Mouse (Mus musculus) G1E (cell line): Measurements from ENCODE around the gene Pea15a. TPM values are rescaled to one million over a fixed set of nuclear protein-coding genes. Genes with fewer than 3 reads are reported as not detected.
A peak's percentile ranks its signal among the peaks of the same experiment; 100 is the strongest.

Source experiments
- ATAC-seq: 2 replicates; pipeline ENCODE4 v1.8.0; 2016; ENCODE audit warnings: mild to moderate bottlenecking; ENCODE audit not compliant: insufficient number of reproducible peaks, poor library complexity, low FRiP score, severe bottlenecking; ENCODE audit errors: extremely low read depth
- DNase-seq: peaks from one replicate; pipeline ENCODE4 v3.0.0; 2012; ENCODE audit warnings: low spot score
- H3K27me3 ChIP-seq: 2 replicates; pipeline ENCODE4 v1.6.1; 2012; ENCODE audit warnings: mild to moderate bottlenecking, low read length, inconsistent platforms; ENCODE audit not compliant: insufficient read depth
- H3K36me3 ChIP-seq: replicated peaks from 2 replicates; pipeline ENCODE3; 2012; ENCODE audit warnings: mild to moderate bottlenecking, inconsistent platforms
- H3K4me1 ChIP-seq: 2 replicates; pipeline ENCODE4 v1.6.1; 2012; ENCODE audit warnings: low read depth, low read length, inconsistent platforms, mixed read lengths; ENCODE audit not compliant: insufficient read depth
- H3K4me3 ChIP-seq: 2 replicates; pipeline ENCODE4 v1.5.1; 2012; ENCODE audit warnings: low read depth, mild to moderate bottlenecking, inconsistent platforms, low read length, moderate library complexity, mixed read lengths
- H3K9me3 ChIP-seq: replicated peaks from 2 replicates; pipeline ENCODE4 v1.6.1; 2012; ENCODE audit warnings: inconsistent platforms
- CTCF ChIP-seq: IDR thresholded peaks from 2 replicates; pipeline ENCODE4 v1.5.1; 2012; ENCODE audit warnings: low read depth, low read length, inconsistent platforms, mixed read lengths
- GATA1 ChIP-seq: IDR thresholded peaks from 2 replicates; pipeline ENCODE4 v1.6.1; 2012; ENCODE audit warnings: borderline replicate concordance, low read length, inconsistent platforms, mixed read lengths
- GATA2 ChIP-seq: IDR thresholded peaks from 2 replicates; pipeline ENCODE4 v1.6.1; 2012; ENCODE audit warnings: low read depth, low read length, inconsistent platforms, borderline replicate concordance
- POLR2AphosphoS5 ChIP-seq: IDR thresholded peaks from 2 replicates; pipeline ENCODE4 v1.6.1; 2012; ENCODE audit warnings: low read depth, low read length, inconsistent platforms; ENCODE audit not compliant: insufficient replicate concordance
- TAL1 ChIP-seq: conservative IDR thresholded peaks from 2 replicates; pipeline ENCODE4 v1.6.1; 2012; ENCODE audit warnings: low read depth, low read length, inconsistent platforms, mixed read lengths
- polyA plus RNA-seq: library from polyadenylated mRNA; stranded (reverse); fragments of >175 nt; gene quantifications from 2 replicates; pipeline ENCODE4 v1.2.3, GENCODE M21; 2012
- total RNA-seq, 2 experiments: library from RNA; stranded (forward) in 1 of 2; stranded (reverse) in 1 of 2; fragments of 200-1000 nt in 1 of 2; fragments of >200 nt in 1 of 2; fragmentation: Nextera tagmentation in 1 of 2; gene quantifications; 2 replicates each; pipeline ENCODE4 v1.2.3; 2014 to 2017

Pea15a gene
- total and polyA plus RNA-seq, 3 experiments: 3.2 to 10.4 (median 7.4) TPM

- Histone ChIP-seq H3K4me1 (no peaks in the 10 kb centered on the region), H3K36me3 (peaks cover 97% of the 10 kb centered on the region), H3K9me3 (no peaks in the 10 kb centered on the region), H3K27me3 (no peaks in the 10 kb centered on the region), H3K4me3 (no peak overlapping the region)
- no peak for DNase-seq
- no peak for ATAC-seq
- no peak for TF ChIP-seq POLR2AphosphoS5
- no peak for TF ChIP-seq GATA1
- no peak for TF ChIP-seq CTCF
- no peak for TF ChIP-seq TAL1
- TF ChIP-seq GATA2: no peak
Measured at GRCm38 (mm10) chr1:172169809-172170208, 36.8 kb downstream of the Pea15a start.

- H3K4me3 ChIP-seq: no peak overlapping the region
- H3K4me1 ChIP-seq: peaks cover 2% of the 10 kb centered on the region; the same call in 1 of the 2 replicates
- TF ChIP-seq POLR2AphosphoS5 (no peak), GATA1 (no peak), TAL1 (no peak), CTCF (no peak), GATA2 (no peak)
- H3K9me3 ChIP-seq: no peaks in the 10 kb centered on the region
- DNase-seq: no peak
- ATAC-seq: no peak
- H3K36me3 ChIP-seq: peaks cover 92% of the 10 kb centered on the region
- H3K27me3 ChIP-seq: no peaks in the 10 kb centered on the region
Measured at GRCm38 (mm10) chr1:172167911-172168310, 38.7 kb downstream of the Pea15a start.

GRCm38 (mm10) chr1:172162959-172163358 lies 43.6 kb downstream of the Pea15a start:
- Histone ChIP-seq H3K27me3 (no peaks in the 10 kb centered on the region), H3K36me3 (peaks cover 74% of the 10 kb centered on the region), H3K4me3 (no peak overlapping the region), H3K9me3 (no peaks in the 10 kb centered on the region), H3K4me1 (peaks cover 9% of the 10 kb centered on the region; the same call in 1 of the 2 replicates)
- DNase-seq (no peak), ATAC-seq (no peak)
- TF ChIP-seq GATA1: no peak

- peaks cover 9% of the 10 kb centered on the region; the same call in 1 of the 2 replicates for H3K4me1 ChIP-seq
- H3K9me3 ChIP-seq: no peaks in the 10 kb centered on the region
- ATAC-seq (peak; percentile 22; the same call in 1 of the 2 replicates), DNase-seq (no peak)
- no peak overlapping the region for H3K4me3 ChIP-seq
- TF ChIP-seq GATA1 (no peak), POLR2AphosphoS5 (no peak), TAL1 (no peak), CTCF (no peak), GATA2 (no peak)
- peaks cover 65% of the 10 kb centered on the region for H3K36me3 ChIP-seq
- H3K27me3 ChIP-seq: no peaks in the 10 kb centered on the region
Measured at GRCm38 (mm10) chr1:172162009-172162408, 44.6 kb downstream of the Pea15a start.

GRCm38 (mm10) chr1:172160508-172160907 lies 46.1 kb downstream of the Pea15a start:
- DNase-seq: no peak
- Histone ChIP-seq H3K4me1 (peaks cover 11% of the 10 kb centered on the region; the same call in 1 of the 2 replicates), H3K36me3 (peaks cover 62% of the 10 kb centered on the region), H3K4me3 (no peak overlapping the region), H3K9me3 (no peaks in the 10 kb centered on the region), H3K27me3 (no peaks in the 10 kb centered on the region)
- TF ChIP-seq CTCF (no peak), POLR2AphosphoS5 (no peak), GATA2 (no peak), GATA1 (no peak), TAL1 (no peak)
- no peak for ATAC-seq

- peaks cover 60% of the 10 kb centered on the region for H3K36me3 ChIP-seq
Measured at GRCm38 (mm10) chr1:172159970-172160369, 46.6 kb downstream of the Pea15a start.

GRCm38 (mm10) chr1:172155518-172155917 lies 51.1 kb downstream of the Pea15a start:
- no peak for DNase-seq
- Histone ChIP-seq H3K27me3 (no peaks in the 10 kb centered on the region), H3K4me3 (no peak overlapping the region), H3K4me1 (peaks cover 29% of the 10 kb centered on the region), H3K36me3 (peaks cover 66% of the 10 kb centered on the region), H3K9me3 (no peaks in the 10 kb centered on the region)
- TF ChIP-seq POLR2AphosphoS5: no peak
- no peak for TF ChIP-seq GATA1
- no peak for TF ChIP-seq GATA2
- no peak for TF ChIP-seq CTCF
- no peak for TF ChIP-seq TAL1
- ATAC-seq: no peak

More at GRCm38 (mm10) chr1:172159970-172160369, 46.6 kb downstream of the Pea15a start:
- H3K27me3 ChIP-seq: no peaks in the 10 kb centered on the region
- H3K4me1 ChIP-seq: peaks cover 12% of the 10 kb centered on the region; the same call in 1 of the 2 replicates
- ATAC-seq (no peak), DNase-seq (no peak)
- TF ChIP-seq CTCF (no peak), GATA2 (no peak), GATA1 (no peak), POLR2AphosphoS5 (no peak), TAL1 (no peak)
- H3K4me3 ChIP-seq: no peak overlapping the region
- no peaks in the 10 kb centered on the region for H3K9me3 ChIP-seq
